Mouse (Mus musculus) forebrain, postnatal 0 days (tissue): Measurements from ENCODE around the gene Mprip. TPM values are rescaled to one million over a fixed set of nuclear protein-coding genes. Genes with fewer than 3 reads are reported as not detected.
A peak's percentile ranks its signal among the peaks of the same experiment; 100 is the strongest.

Source experiments
- ATAC-seq: fragments of 200-750 bp; cut with Nextera tagmentation; 2 replicates; pipeline ENCODE4 v1.8.0; 2017; ENCODE audit warnings: mild to moderate bottlenecking, moderate library complexity
- DNase-seq: peaks from one replicate; pipeline ENCODE4 v3.0.0-alpha.2; 2015
- H3K27ac ChIP-seq: fragments of 300-500 bp; sonication (generic); 2 replicates; pipeline ENCODE4 v1.5.1; 2014; ENCODE audit warnings: low read depth, mild to moderate bottlenecking, antibody characterized with exemption, low read length, moderate library complexity, mixed read lengths
- H3K27me3 ChIP-seq: fragments of 300-500 bp; sonication (generic); 2 replicates; pipeline ENCODE4 v1.6.1; 2014; ENCODE audit warnings: mild to moderate bottlenecking, low read length, mixed read lengths; ENCODE audit not compliant: insufficient read depth
- H3K36me3 ChIP-seq: fragments of 300-500 bp; sonication (generic); 2 replicates; pipeline ENCODE4 v1.6.1; 2014; ENCODE audit warnings: mild to moderate bottlenecking, moderate library complexity; ENCODE audit not compliant: insufficient read depth
- H3K4me1 ChIP-seq: fragments of 300-500 bp; sonication (generic); 2 replicates; pipeline ENCODE4 v1.6.1; 2014; ENCODE audit warnings: antibody characterized with exemption; ENCODE audit not compliant: insufficient read depth
- H3K4me2 ChIP-seq: fragments of 300-500 bp; sonication (generic); 2 replicates; pipeline ENCODE4 v1.6.1; 2014; ENCODE audit warnings: low read depth, mild to moderate bottlenecking, moderate library complexity
- H3K4me3 ChIP-seq: fragments of 300-500 bp; sonication (generic); 2 replicates; pipeline ENCODE4 v1.5.1; 2014; ENCODE audit warnings: low read depth, low read length, mixed read lengths
- H3K9ac ChIP-seq: fragments of 300-500 bp; sonication (generic); 2 replicates; pipeline ENCODE4 v1.6.1; 2014; ENCODE audit warnings: mild to moderate bottlenecking
- H3K9me3 ChIP-seq: fragments of 300-500 bp; sonication (generic); 2 replicates; pipeline ENCODE4 v1.6.1; 2016; ENCODE audit warnings: low read length
- CTCF ChIP-seq: sonication (generic); IDR thresholded peaks from 2 replicates; pipeline ENCODE4 v1.5.1; 2016; ENCODE audit warnings: antibody characterized with exemption, control low read depth, low read depth
- WGBS: fragments of 180-500 bp; shearing (Covaris S2); extraction: QIAGEN DNeasy Blood & Tissue Kit; methylation state at CpG from one replicate; pipeline ENCODE4 v1.1.7; 2014; 5-methylcytosine and 5-hydroxymethylcytosine counted together
- polyA plus RNA-seq: library from polyadenylated mRNA; unstranded; fragments of >200 nt; fragmentation: Nextera tagmentation; extraction: Ambion mirVana; gene quantifications from 2 replicates; pipeline ENCODE4 v1.2.1, GENCODE M21; 2015
- total RNA-seq: library from RNA; depleted of rRNA; stranded (reverse); fragments of >200 nt; gene quantifications from 2 replicates; pipeline ENCODE4 v1.2.3, GENCODE M21; 2014

Mprip gene
- total and polyA plus RNA-seq, 2 experiments from 2014 or later = 62.0 to 191 TPM

DNA sequence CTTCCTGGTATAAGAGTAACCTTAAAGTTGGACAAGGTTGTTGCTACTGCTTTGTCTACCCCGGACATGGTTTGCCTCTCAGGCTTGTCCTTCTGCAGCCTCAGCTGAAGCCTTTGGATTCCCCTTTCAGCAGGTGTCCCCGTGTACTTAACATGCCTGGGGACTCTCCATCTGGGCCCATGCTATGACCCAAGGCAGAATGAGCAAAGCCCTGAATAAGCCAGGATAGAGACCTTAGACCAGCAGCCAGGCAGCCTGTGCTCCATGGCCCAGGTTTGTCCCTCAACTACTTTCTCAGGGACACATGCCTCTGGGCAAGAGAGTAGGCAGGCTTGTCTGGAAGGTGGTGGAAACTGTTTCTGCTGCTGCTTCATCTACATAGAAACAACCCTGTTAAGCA lies 82.2 kb downstream of the Mprip start:
- H3K4me2 ChIP-seq = no peak overlapping the region
- no peak overlapping the region for H3K27ac ChIP-seq
- H3K36me3 ChIP-seq = peaks cover 64% of the 10 kb centered on the region

DNA sequence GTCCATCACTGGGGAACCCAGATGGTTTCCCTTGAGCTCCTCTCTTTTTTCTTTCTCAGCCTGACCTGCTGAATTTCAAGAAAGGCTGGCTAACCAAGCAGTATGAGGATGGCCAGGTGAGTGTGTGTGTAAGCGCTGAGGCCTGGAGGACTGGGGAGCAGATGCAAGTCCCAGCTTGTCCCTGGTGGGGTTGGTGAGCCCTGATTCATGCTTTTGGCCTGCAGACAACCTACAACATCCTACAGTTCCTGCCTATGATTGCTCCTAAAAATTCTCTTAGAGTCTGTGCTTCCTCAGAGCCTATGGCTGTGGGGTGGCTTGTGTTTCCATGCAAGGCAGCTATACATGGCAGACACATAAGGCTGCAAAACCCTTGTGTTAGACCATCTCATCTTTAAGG lies 82.6 kb downstream of the Mprip start:
- Histone ChIP-seq H3K9ac (no peak overlapping the region), H3K36me3 (peaks cover 65% of the 10 kb centered on the region), H3K9me3 (no peaks in the 10 kb centered on the region), H3K27me3 (no peaks in the 10 kb centered on the region), H3K4me3 (no peak overlapping the region), H3K27ac (no peak overlapping the region), H3K4me1 (no peaks in the 10 kb centered on the region), H3K4me2 (no peak overlapping the region)
- WGBS = 97% methylated on average over 1 of the region's 1 CpGs
- DNase-seq = no peak
- no peak for ATAC-seq
- no peak for TF ChIP-seq CTCF

More for the DNA sequence above, 82.2 kb downstream of the Mprip start:
- Histone ChIP-seq H3K4me1 (no peaks in the 10 kb centered on the region), H3K4me3 (no peak overlapping the region), H3K9ac (no peak overlapping the region), H3K9me3 (no peaks in the 10 kb centered on the region), H3K27me3 (no peaks in the 10 kb centered on the region)
- no peak for ATAC-seq
- no peak for DNase-seq
- 97% methylated on average over 2 of the region's 2 CpGs for WGBS
- TF ChIP-seq CTCF = no peak

GRCm38 (mm10) chr11:59744374-59744773 lies 83.3 kb downstream of the Mprip start:
- Histone ChIP-seq H3K9ac (no peak overlapping the region), H3K9me3 (no peaks in the 10 kb centered on the region), H3K36me3 (peaks cover 65% of the 10 kb centered on the region), H3K27ac (no peak overlapping the region), H3K4me2 (no peak overlapping the region), H3K4me1 (no peaks in the 10 kb centered on the region), H3K27me3 (no peaks in the 10 kb centered on the region), H3K4me3 (no peak overlapping the region)
- WGBS = 94% methylated on average over 4 of the region's 4 CpGs
- DNase-seq (no peak), ATAC-seq (no peak)
- TF ChIP-seq CTCF = no peak

- ATAC-seq = no peak
- H3K9me3 ChIP-seq = no peaks in the 10 kb centered on the region
- peaks cover 64% of the 10 kb centered on the region for H3K36me3 ChIP-seq
- WGBS = 88% methylated on average over 5 of the region's 5 CpGs
- no peak overlapping the region for H3K4me2 ChIP-seq
- no peak overlapping the region for H3K9ac ChIP-seq
- TF ChIP-seq CTCF = no peak
- H3K4me3 ChIP-seq = no peak overlapping the region
- no peaks in the 10 kb centered on the region for H3K4me1 ChIP-seq
- H3K27ac ChIP-seq = no peak overlapping the region
- no peaks in the 10 kb centered on the region for H3K27me3 ChIP-seq
- DNase-seq = no peak
Measured at GRCm38 (mm10) chr11:59745851-59746250, 84.7 kb downstream of the Mprip start.

- Histone ChIP-seq H3K27me3 (no peaks in the 10 kb centered on the region), H3K36me3 (peaks cover 58% of the 10 kb centered on the region), H3K4me2 (no peak overlapping the region), H3K27ac (no peak overlapping the region), H3K9ac (no peak overlapping the region), H3K4me1 (no peaks in the 10 kb centered on the region), H3K9me3 (no peaks in the 10 kb centered on the region), H3K4me3 (no peak overlapping the region)
- DNase-seq = peak; percentile 68
- ATAC-seq = peak; percentile 70
- 67% methylated on average over 2 of the region's 2 CpGs for WGBS
- peak; percentile 83 for TF ChIP-seq CTCF
Measured at GRCm38 (mm10) chr11:59746614-59747013, 85.5 kb downstream of the Mprip start.

DNA sequence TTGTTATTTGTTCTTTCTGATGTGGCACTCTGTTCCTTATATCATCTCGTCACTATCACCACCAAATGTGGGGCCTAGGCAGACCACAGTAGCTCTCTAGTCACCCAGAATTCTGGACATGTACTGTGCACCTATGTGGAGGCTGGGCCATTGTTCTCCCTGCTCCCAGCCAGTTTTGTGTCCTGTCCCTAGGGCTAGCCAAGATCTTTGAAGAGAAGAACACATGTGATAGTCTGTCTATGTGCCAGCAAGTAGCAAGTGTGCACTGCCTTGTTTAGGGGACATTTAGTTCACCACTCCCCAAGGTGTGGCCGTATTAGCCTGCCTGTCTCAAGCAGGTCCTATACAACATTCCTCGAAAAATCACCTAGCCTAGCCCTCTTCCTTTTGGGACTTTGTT lies 87.9 kb downstream of the Mprip start:
- WGBS = 92% methylated on average over 3 of the region's 3 CpGs
- no peak for DNase-seq
- Histone ChIP-seq H3K9ac (no peak overlapping the region), H3K27ac (no peak overlapping the region), H3K4me3 (no peak overlapping the region), H3K4me2 (no peak overlapping the region), H3K4me1 (no peaks in the 10 kb centered on the region), H3K36me3 (peaks cover 58% of the 10 kb centered on the region), H3K27me3 (no peaks in the 10 kb centered on the region), H3K9me3 (no peaks in the 10 kb centered on the region)
- TF ChIP-seq CTCF = no peak
- no peak for ATAC-seq

GRCm38 (mm10) chr11:59754504-59754903 lies 93.4 kb downstream of the Mprip start:
- peaks cover 84% of the 10 kb centered on the region for H3K36me3 ChIP-seq
- H3K27me3 ChIP-seq = no peaks in the 10 kb centered on the region
- no peaks in the 10 kb centered on the region for H3K9me3 ChIP-seq
- no peak overlapping the region for H3K27ac ChIP-seq
- ATAC-seq (no peak), DNase-seq (no peak)
- no peak overlapping the region for H3K4me2 ChIP-seq
- H3K4me3 ChIP-seq = no peak overlapping the region
- H3K4me1 ChIP-seq = no peaks in the 10 kb centered on the region
- H3K9ac ChIP-seq = no peak overlapping the region
- no peak for TF ChIP-seq CTCF
- WGBS = 96% methylated on average over 6 of the region's 6 CpGs

DNA sequence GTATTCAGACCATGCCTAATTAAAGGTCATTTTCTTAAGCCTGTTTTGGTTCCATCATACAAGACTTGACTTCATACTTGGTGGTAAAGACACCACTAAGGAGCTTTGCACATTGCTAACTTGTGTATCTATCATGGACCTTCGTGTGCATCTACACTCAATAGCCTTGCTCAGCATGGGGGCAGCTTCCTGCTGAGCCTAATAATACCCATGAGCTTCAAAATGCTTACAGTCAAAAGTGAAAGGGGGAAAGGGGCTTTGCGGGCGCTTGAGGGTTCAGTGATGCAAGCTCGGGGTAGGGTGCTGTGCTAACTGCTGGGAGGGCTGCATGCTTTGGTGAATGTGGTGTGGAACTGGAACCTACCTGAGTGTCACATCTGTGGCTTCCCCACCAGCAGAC lies 95.2 kb downstream of the Mprip start:
- no peaks in the 10 kb centered on the region for H3K9me3 ChIP-seq
- DNase-seq (no peak), ATAC-seq (no peak)
- no peak overlapping the region for H3K27ac ChIP-seq
- no peak for TF ChIP-seq CTCF
- H3K9ac ChIP-seq = no peak overlapping the region
- 57% methylated on average over 4 of the region's 4 CpGs for WGBS
- no peak overlapping the region for H3K4me2 ChIP-seq
- no peaks in the 10 kb centered on the region for H3K4me1 ChIP-seq
- peaks cover 89% of the 10 kb centered on the region for H3K36me3 ChIP-seq
- no peak overlapping the region for H3K4me3 ChIP-seq
- no peaks in the 10 kb centered on the region for H3K27me3 ChIP-seq
